Mouse (Mus musculus) olfactory bulb, adult 2 months (tissue): ENCODE results near the gene Drosha. TPM values are rescaled to one million over a fixed set of nuclear protein-coding genes. Genes with fewer than 3 reads are reported as not detected.

Experiments
- H3K27ac ChIP-seq: fragments of 200-500 bp; 2 replicates; pipeline ENCODE4 v1.5.1; 2012; ENCODE audit warnings: low read depth, low read length; ENCODE audit not compliant: insufficient read depth
- H3K4me1 ChIP-seq: fragments of 200-500 bp; 2 replicates; pipeline ENCODE4 v1.6.1; 2012; ENCODE audit warnings: low read length; ENCODE audit not compliant: control insufficient read depth, insufficient read depth
- H3K4me3 ChIP-seq: fragments of 200-500 bp; 2 replicates; pipeline ENCODE4 v1.5.1; 2012; ENCODE audit warnings: mild to moderate bottlenecking, low read depth, low read length, moderate library complexity; ENCODE audit not compliant: insufficient read depth
- CTCF ChIP-seq: fragments of 200-500 bp; IDR thresholded peaks from 2 replicates; pipeline ENCODE4 v1.5.1; 2012; ENCODE audit warnings: low read depth, mild to moderate bottlenecking, low read length, moderate library complexity; ENCODE audit not compliant: insufficient read depth
- POLR2A ChIP-seq: fragments of 200-500 bp; IDR thresholded peaks from 2 replicates; pipeline ENCODE4 v1.6.1; 2012; ENCODE audit warnings: mild to moderate bottlenecking, low read depth, low read length, moderate library complexity; ENCODE audit not compliant: insufficient read depth
- WGBS: fragments of 180-500 bp; shearing (Covaris S2); methylation state at CpG from one replicate; pipeline ENCODE4 v1.1.7; 2018; 5-methylcytosine and 5-hydroxymethylcytosine counted together
- polyA plus RNA-seq: library from polyadenylated mRNA; stranded (reverse); fragments of >200 nt; gene quantifications from 2 replicates; pipeline ENCODE4 v1.2.4, GENCODE M21; 2012; ENCODE audit warnings: low replicate concordance; ENCODE audit not compliant: missing spikeins, insufficient read depth, insufficient read length

Gene Drosha
- polyA plus RNA-seq, result not detected in 2 replicates

DNA sequence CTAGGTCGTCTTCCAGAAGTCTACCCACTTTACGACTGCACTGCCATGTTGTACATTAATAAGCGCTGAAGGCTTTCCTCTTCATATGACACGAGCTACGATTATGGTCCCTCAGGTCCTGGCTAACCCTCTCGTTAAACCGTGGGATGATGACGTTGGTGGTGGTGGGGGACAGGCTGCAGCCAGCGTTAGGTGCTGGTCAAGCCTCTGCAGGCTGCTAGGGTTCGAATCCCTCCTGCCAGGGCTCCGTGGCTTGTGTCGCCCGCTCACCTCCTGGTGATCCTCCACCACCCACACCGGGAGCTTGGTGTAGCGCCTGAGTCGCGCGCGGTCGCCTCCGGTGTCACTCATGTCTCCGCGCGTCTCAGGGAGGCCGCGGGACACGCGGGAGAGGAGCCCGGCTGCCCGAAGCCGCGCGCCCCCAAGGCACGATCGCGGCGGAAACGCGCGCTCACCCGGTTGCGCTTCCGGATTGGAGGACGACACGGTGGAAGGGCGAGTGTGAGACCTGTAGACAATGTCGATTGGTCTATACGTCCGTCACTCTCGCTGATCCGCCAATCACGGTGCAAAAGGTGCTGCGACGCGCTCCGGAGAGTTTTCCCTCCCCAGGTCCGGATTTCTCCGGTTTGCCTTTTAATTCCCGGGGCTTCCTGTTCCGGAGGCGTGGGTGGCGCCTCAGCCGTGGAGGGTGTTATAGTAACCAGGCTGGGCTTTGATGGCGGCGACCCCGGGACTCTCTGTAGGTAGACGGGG lies at the start of gene Drosha, which contains the start of gene 6030458C11Rik:
Gene Drosha (plus strand): TSS at position 619 of the 756 bp plus-strand sequence.
Gene 6030458C11Rik (minus strand): TSS at position 453 of the 756 bp plus-strand sequence.
- under 1% methylated on average over 67 of the region's 67 CpGs for WGBS
- Histone ChIP-seq H3K27ac (no peak within 1 kb of the TSS), H3K4me3 (peak within 1 kb of the TSS; percentile 66), H3K4me1 (peaks cover 10% of the 10 kb centered on the region)
- TF ChIP-seq POLR2A (peak; percentile 86), CTCF (no peak)

DNA sequence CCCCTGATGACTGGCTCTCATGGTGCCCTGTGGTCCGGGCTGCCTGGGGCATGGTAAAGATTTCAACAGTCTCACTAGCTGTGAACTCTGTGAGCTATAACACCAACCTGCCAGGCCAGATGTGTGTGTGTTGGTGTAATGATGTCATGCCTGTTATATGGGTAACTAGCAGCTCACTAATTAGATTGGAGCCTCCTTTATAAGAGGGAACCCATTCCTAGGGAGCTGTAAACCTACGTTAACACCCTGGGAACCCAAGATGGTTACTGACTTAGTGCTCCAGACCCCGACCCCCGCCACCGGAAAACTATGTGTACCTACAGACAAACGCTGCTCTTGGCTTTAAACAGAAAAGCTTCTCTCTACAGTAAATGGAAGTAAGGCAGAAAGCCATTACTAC lies 43.3 kb upstream of the Drosha start:
- no peak overlapping the region for H3K4me3 ChIP-seq
- H3K4me1 ChIP-seq, result no peaks in the 10 kb centered on the region
- no peak for TF ChIP-seq POLR2A
- TF ChIP-seq CTCF, result no peak
- 87% methylated on average over 6 of the region's 6 CpGs for whole genome bisulfite sequencing
- no peak overlapping the region for H3K27ac ChIP-seq

DNA sequence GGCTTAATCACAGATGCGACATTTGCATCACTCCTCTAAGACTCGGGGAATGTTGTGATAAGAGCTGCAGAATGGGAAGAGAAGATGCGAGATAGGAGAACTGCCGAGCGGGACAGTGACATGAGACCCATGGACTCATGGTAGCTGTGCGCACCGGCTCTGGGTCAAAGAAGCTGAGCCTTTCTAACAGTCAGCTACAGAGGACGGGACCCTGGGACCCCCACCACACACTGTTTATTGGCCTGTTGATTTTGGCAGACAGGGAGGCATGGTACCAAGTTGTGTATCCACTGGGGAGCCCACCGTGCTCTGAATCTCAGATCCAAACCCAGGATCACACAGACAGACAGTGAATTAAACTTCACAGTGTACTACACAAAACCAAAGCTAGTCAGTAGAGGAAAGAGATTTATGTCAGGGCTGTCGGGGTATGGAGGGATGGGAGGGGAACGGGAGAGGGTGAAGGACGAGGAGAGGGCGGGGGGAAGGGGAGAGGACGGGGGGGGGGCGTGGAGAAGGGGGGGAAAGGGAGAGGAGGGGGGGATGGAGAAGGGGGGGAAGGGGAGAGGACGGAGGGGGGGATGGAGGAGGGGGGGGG lies 42.8 kb upstream of the Drosha start:
- WGBS, result 75% methylated on average over 14 of the region's 16 CpGs
- Histone ChIP-seq H3K4me1 (no peaks in the 10 kb centered on the region), H3K27ac (no peak overlapping the region), H3K4me3 (no peak overlapping the region)
- no peak for TF ChIP-seq POLR2A
- no peak for TF ChIP-seq CTCF

DNA sequence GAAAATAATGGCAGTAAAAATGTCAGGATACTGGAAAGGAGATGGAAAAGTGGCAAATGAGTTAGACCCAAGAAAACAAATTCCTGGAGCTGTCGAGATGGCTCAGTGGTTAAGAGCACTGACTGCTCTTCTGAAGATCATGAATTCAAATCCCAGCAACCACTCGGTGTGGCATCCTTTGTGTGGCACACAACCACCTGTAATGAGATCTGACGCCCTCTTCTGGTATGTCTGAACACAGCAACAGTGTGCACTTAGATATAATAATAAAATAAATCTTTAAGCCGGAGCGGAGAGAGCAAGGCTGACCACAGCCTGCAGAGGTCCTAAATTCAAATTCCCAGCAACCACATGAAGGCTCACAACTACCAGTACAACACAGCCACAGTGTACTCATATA lies 36.1 kb upstream of the Drosha start:
- no peak overlapping the region for H3K4me3 ChIP-seq
- no peak overlapping the region for H3K27ac ChIP-seq
- TF ChIP-seq CTCF, result no peak
- no peak for TF ChIP-seq POLR2A
- H3K4me1 ChIP-seq, result peaks cover 7% of the 10 kb centered on the region
- 83% methylated on average over 5 of the region's 5 CpGs for WGBS

DNA sequence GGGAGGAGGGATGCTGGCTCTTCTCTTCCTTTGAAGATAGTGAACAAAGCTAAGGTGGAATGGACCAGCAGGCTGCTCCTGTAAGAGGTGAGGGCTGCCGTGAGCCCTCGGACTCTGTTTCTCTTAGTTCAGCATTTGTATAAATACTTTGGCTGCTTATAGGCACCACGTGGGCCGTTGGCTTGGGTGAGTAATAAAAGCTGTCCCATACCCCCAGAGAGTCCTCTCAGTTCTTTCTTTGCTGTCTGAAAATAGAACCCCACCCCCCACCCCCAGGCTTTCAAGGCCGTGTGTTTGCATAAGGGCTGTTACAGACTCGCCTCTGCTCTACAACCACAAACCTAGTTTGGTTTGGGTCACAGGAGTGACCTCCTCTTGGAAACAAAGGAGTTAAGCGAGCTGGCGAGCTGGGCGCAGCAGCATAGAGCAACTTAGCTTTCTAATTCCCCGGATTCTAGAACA lies 35.2 kb upstream of the Drosha start:
- no peak overlapping the region for H3K4me3 ChIP-seq
- H3K4me1 ChIP-seq, result peaks cover 7% of the 10 kb centered on the region
- TF ChIP-seq POLR2A (no peak), CTCF (no peak)
- WGBS, result 34% methylated on average over 10 of the region's 10 CpGs
- H3K27ac ChIP-seq, result no peak overlapping the region

DNA sequence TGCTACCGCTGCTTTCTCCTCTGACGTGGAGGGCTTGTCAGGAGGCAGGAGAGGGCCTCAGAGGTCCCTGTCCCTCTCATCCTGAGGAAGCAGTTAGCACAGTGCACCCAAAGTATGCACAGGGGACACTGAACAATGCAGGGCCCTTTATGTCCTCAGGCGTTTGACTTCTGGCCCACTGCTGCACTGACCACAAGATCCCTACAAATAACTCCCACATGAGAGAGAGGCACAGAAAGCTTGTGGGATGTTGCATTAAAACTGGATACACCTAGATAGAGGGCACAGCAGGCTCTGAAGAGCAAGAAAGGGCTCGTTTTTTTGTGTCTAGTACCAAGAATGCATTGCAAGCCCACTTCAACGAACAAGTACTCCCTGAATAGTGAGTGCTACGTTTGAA lies 30.3 kb upstream of the Drosha start:
- no peak overlapping the region for H3K27ac ChIP-seq
- no peak overlapping the region for H3K4me3 ChIP-seq
- peaks cover 4% of the 10 kb centered on the region for H3K4me1 ChIP-seq
- 86% methylated on average over 6 of the region's 6 CpGs for WGBS
- no peak for TF ChIP-seq CTCF
- no peak for TF ChIP-seq POLR2A

DNA sequence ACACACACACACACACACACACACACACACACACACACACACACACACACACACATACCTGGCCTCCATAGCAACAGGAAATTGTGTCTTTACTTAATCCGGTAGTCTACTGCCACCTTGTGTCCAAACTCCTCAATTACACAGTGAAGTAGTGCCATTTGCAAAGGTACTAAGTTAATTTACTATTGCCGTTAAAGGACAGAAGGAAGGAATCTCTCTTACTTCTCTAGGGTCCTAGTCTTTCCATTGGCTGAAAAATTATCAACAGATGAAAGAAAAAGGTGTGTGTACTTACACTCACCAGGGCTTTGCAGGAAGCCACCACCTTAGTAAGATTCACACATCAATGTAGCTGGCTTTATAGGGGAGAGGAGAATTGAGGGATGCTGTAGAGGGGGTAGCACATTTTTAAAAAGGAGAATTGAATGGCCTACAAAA lies 29.1 kb upstream of the Drosha start:
- Histone ChIP-seq H3K4me3 (no peak overlapping the region), H3K4me1 (no peaks in the 10 kb centered on the region), H3K27ac (no peak overlapping the region)
- TF ChIP-seq POLR2A (no peak), CTCF (no peak)
- WGBS, result 5% methylated on average over 2 of the region's 2 CpGs

DNA sequence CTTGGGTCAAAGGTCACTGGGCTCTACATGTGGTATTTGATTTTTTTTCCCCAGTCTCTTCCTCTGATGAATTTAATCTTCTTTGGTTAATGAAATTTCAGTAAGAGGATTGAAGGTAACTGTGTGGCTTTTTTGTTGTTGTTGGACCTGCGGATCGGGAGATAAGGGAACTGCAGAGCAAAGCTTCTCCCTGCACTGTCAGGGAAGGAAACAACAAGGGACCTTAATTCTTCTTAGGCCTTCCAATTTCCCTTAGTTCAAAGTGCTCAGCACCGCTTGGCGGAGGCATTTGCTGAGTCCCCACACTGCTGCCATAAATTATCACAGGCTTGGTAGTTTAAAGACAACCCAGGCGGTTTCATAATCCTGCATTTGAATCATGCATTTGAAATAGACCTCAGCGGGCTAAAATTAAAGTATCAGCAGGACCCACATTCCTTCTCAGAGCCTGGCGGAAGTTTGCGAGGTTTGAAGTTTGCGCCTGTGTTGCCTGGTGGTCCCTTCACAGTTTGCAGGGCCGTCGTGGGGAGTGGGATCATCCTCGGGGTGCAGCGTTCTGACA lies 28.6 kb upstream of the Drosha start:
- TF ChIP-seq CTCF (no peak), POLR2A (no peak)
- Histone ChIP-seq H3K4me1 (no peaks in the 10 kb centered on the region), H3K27ac (no peak overlapping the region), H3K4me3 (no peak overlapping the region)
- WGBS, result 62% methylated on average over 13 of the region's 13 CpGs

DNA sequence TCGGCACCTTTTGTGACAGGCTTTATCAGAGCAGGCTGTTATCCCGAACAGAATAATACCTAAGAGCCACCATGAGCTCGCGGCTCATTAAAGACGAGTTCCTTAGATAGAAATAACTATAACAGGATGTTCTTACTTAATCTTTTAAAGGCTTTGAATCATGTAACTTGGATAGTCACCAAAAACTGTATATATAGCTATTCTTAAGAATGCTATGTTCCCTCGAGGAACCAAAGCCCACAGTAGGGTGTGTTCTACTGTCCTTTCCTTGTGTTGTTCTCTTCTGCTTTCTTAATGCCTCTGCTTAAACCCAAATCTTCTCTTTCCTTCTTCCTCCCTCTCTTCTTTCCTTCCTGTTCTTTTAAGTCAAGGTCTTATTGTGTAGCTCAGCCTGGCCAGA lies 26.6 kb upstream of the Drosha start:
- Histone ChIP-seq H3K4me1 (no peaks in the 10 kb centered on the region), H3K4me3 (no peak overlapping the region), H3K27ac (no peak overlapping the region)
- TF ChIP-seq POLR2A (no peak), CTCF (no peak)
- 73% methylated on average over 6 of the region's 6 CpGs for WGBS
